Mouse (Mus musculus) layer of hippocampus, postnatal 10 days (tissue): Measurements from ENCODE around the gene Zar1. TPM values are rescaled to one million over a fixed set of nuclear protein-coding genes. Genes with fewer than 3 reads are reported as not detected.

Experiments
- total RNA-seq, 2 experiments: library from RNA; stranded (reverse); gene quantifications; 2 replicates each; pipeline ENCODE4 v1.2.3; 2021

Gene Zar1
- total RNA-seq, 2 experiments from 2014 or later, result 0.66 to 1.8 TPM

Other genes starting within 250 kb of the Zar1 start
- gene Corin, start 76.8 kb downstream of the Zar1 start, total RNA-seq, result under 1 TPM in 1 of 2 experiments, not detected in 1; 0.16 TPM
- gene Nfxl1, start 21.6 kb downstream of the Zar1 start, total RNA-seq, result 10 to 100 TPM; 17.6 to 18.0 TPM
- 1 to 10 TPM; 1.9 to 2.2 TPM for gene Gm5868, start 6.3 kb upstream of the Zar1 start, total RNA-seq
- gene Cnga1, start 63.0 kb upstream of the Zar1 start, total RNA-seq, result not detected
- not detected for gene Nipal1, start 66.5 kb upstream of the Zar1 start, total RNA-seq
- under 1 TPM in 1 of 2 experiments, not detected in 1; 0.11 TPM for gene Txk, start 171.5 kb upstream of the Zar1 start, total RNA-seq